Mouse (Mus musculus) bone marrow, adult 2 months (tissue): ENCODE measurements around the gene Rpl35.

Experiments
- CTCF ChIP-seq: fragments of 200-500 bp; IDR thresholded peaks from 2 replicates; pipeline ENCODE4 v1.5.1; 2011; ENCODE audit warnings: low read length, control low read depth; ENCODE audit not compliant: control insufficient read depth, insufficient read depth
- POLR2A ChIP-seq: fragments of 200-500 bp; IDR thresholded peaks from 2 replicates; pipeline ENCODE4 v1.6.1; 2011; ENCODE audit warnings: low read depth, mild to moderate bottlenecking, control low read depth, low read length, borderline replicate concordance; ENCODE audit not compliant: control insufficient read depth

DNA sequence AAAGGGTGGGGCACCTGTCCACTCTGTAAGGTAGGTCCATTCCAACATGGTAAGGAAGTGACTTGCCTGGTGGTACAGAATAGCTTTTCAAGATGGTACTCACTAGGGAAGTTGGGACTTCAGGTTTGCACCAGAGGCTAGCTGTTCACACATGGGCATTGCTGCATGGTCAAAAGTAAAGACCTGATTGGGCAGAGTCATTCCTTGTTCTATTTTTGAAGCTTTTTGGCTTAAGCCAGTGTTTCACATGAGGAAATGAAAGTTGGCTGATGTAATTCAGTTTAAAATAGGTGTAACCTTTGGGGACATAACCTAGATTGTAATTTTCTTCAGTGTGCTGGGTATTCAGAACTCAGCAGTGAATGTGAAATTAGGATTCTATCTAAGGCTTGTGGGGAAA lies 5.8 kb upstream of the Rpl35 start:
- TF ChIP-seq CTCF (no peak), POLR2A (no peak)
